Mouse (Mus musculus) T-cell, adult 2 months (primary cell): ENCODE measurements around the gene Dctn2.
A peak's percentile ranks its signal among the peaks of the same experiment; 100 is the strongest.
"Not testable (repeated sequence)": the region's sequence is repeated elsewhere in the genome, so short reads cannot be mapped to it uniquely, and the experiment has no call there.

Source experiments
- DNase-seq: peaks from one replicate; pipeline ENCODE4 v3.0.0; 2022; ENCODE audit warnings: low spot score

Dctn2 gene

GRCm38 (mm10) chr10:127312858-127313257 is 46.7 kb downstream of the Dctn2 start:
- no peak for DNase-seq

GRCm38 (mm10) chr10:127313516-127313915 is 47.3 kb downstream of the Dctn2 start:
- not testable (repeated sequence) for DNase-seq

GRCm38 (mm10) chr10:127314950-127315349 is 48.8 kb downstream of the Dctn2 start:
- DNase-seq = not testable (repeated sequence)

DNA sequence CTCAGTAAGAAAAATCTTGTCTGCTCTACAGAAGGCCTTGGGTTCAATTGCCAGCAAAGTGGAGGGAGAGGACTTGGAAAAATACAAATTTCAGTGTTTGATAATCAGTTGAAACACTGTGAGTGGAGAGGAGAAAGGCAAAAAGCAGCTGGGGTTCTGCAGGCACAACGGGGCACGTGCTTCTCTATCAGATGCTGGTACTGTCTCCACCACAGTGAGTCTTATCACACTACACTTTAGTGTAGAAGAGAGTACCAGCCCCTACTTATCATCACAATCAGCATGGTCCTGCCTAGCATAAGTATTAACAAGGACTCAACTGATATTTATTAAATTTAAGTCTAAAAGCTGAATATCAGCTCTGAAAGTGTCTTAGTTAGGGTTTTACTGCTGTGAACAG is 51.1 kb downstream of the Dctn2 start:
- no peak for DNase-seq

DNA sequence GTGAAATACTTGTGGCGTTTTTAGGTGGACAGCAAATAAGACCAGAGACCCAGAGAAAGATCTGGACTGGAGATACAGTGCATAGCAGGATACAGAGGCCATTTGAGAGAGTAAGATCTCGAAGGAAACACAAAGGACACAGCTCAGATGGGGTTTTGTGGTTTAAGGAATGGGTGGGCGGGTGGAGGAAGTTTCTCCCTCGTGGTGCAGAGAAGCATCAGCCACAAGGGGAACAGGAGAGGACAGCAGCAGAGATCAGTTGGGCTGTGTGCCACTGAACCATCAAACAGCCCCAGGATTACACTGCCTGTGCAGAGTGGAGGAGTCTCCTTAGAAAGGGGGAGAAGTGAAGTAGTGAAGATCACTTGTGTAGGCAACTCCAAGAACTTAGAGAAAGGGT is 51.8 kb downstream of the Dctn2 start:
- no peak for DNase-seq

DNA sequence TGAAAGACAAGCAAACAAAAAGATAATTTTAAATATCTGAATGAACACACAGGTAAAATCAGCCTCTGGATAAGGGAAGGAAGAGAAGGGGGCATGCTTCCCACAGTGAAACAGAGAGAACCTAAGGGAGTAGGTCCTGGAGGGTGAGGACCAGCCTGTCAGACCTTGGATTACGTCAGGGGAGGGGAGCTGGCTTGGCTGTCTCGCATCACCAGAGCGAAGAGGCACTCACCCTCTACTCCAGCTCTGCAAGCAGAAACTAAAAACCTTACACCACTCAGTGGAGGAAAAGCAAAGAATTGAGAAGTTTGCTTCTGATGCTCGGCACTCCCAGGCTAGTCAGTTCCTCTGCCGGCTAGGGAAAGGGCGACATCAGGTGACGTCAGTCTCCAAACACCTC is 53.8 kb downstream of the Dctn2 start:
- no peak for DNase-seq

- peak; percentile 63 for DNase-seq
Measured at GRCm38 (mm10) chr10:127321621-127322020, 55.5 kb downstream of the Dctn2 start, which contains the start of gene Arhgap9. Arhgap9 (plus strand) TSS chr10:127321964.

- peak; percentile 40 for DNase-seq
Measured at GRCm38 (mm10) chr10:127322178-127322577, 56.0 kb downstream of the Dctn2 start.

DNA sequence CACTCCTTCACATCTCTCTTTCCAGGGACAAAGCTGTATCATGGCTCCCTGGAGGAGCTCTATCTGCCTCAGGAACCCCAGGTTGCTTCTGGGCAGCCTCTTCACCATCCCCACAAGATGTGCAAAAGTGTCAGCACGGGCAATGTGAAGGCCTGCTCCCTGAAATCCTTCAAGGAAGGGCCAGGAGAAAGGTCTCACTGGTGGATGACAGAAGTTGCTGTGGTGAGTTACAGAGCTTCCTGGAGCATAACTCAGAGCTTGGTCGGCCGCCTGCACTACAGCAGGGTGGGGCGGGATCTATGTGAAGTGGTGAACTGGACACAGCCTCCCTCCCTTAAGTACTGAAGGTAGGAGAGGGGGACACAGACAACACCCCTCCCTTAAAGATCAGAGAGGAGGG is 56.5 kb downstream of the Dctn2 start:
- DNase-seq = no peak

DNA sequence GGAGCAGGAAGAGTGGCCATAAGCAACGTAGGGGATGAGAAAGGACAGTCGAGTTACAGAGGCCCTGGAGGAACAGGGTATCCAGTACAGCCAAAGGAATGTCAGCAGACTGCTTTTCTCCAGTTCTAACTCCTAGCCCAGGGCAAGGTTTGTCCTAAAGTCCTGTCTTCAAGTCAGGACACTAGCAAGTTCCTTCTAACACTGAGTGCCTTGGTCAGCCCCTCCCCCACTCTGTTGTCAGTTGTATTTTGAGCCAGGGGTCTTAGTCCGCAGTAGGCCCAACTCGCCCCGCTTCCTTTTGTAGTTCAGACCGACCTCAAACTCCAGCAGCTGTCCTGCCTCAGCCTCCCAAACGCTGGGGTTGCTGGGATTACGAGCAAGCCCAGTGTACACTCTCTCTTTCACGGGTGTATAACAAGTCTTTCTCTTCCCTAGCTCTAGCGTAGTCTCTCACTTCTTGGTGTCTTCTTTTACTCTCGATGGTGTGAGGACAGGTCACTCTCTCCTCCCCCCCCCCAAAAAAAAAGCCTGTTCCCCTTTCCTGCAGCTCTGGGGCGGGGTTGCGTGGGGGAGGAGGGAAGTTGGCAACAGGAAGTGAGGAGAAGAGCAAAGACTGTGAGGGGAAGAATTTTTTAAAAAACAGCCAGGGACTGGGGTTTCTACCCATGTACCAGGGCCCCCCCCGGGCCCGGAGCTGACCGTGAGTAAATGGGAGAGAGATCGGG is 57.1 kb downstream of the Dctn2 start:
- no peak for DNase-seq

- peak; percentile 86 for DNase-seq
Measured at GRCm38 (mm10) chr10:127324495-127324894, 58.3 kb downstream of the Dctn2 start.

- peak; percentile 52 for DNase-seq
Measured at GRCm38 (mm10) chr10:127325454-127326016, 59.4 kb downstream of the Dctn2 start.

- peak; percentile 55 for DNase-seq
Measured at GRCm38 (mm10) chr10:127326017-127326801, 60.0 kb downstream of the Dctn2 start.

DNA sequence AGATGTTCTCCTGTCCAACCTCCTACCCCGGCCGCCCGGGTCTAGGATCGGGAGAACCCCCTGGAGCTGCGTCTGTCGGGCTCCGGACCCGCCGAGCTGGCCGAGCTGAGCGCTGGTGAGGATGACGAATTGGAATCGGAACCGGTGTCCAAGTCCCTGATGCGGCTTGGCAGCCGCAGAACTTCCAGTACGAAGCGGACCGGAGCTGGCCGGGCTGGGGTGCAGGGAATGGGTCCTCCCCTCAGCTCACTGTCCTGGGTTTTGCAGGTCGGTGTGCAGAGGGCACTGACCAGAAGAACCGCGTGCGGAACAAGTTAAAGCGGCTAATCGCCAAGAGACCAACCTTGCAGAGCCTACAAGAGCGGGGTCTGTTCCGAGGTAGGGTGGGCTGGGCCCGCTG is 60.7 kb downstream of the Dctn2 start:
- no peak for DNase-seq

DNA sequence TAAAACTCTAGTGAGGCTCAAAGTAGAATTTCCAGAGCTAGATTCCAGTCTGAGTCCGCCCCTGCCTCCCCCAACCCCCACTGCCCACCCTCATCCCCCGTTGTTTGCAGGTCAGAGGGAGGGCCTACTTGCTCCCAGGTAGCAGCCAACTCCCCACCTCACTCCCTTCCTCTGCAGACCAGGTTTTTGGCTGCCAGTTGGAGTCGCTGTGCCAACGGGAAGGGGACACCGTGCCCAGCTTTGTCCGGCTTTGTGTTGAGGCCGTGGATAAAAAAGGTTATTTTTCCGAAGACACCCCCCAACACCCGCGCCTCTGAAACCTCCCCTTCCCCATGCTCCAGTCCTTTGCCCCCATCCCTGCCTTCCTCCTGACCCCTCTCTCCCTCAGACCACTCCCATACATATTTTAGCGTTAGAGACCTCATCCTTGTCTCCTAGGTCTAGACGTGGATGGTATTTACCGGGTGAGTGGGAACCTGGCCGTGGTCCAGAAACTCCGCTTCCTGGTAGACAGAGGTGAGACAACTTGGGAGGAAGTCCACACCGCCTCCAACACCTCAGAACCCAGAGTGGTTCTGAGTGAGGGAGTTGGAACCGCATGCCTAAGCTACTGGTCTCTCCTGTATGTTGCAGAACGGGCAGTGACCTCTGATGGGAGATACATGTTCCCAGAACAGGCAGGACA is 61.4 kb downstream of the Dctn2 start:
- no peak for DNase-seq

DNA sequence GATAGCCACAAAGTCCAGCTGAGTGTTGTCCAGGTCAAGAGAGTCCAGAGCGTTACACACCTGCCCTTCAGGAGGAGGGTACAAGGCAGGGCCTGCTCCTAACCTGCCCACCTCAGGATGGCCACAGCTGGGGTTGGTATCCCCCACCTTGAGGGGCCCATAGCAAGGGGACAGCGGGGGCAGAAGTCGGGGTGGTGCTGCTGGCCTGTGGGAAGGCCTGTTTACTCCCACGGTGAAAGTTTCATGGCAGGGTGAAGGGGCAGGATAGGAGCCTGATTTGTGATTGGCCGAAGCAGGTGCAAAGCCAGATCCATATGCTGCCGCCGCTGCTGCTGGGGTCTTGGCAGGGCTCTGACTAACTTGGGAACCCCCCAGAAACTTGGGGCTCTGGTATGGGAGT is 64.0 kb downstream of the Dctn2 start:
- DNase-seq = no peak
